Mouse (Mus musculus) splenic B cell, adult 2 months (primary cell): ENCODE measurements around the gene Ovca2.
"Not testable (repeated sequence)": the region's sequence is repeated elsewhere in the genome, so short reads cannot be mapped to it uniquely, and the experiment has no call there.

ENCODE experiments used
- DNase-seq: peaks from one replicate; pipeline ENCODE4 v3.0.0-alpha.2; 2011; ENCODE audit warnings: low read depth, low spot score
- H3K27me3 ChIP-seq: 2 replicates; pipeline ENCODE4 v1.6.1; 2012; ENCODE audit warnings: mild to moderate bottlenecking, low read length, moderate library complexity, mixed read lengths; ENCODE audit not compliant: control insufficient read depth, poor library complexity, insufficient read depth, severe bottlenecking
- H3K36me3 ChIP-seq: 2 replicates; pipeline ENCODE4 v1.6.1; 2012; ENCODE audit warnings: mild to moderate bottlenecking, low read length, moderate library complexity, mixed read lengths; ENCODE audit not compliant: control insufficient read depth, poor library complexity, insufficient read depth, severe bottlenecking

Ovca2 gene

DNA sequence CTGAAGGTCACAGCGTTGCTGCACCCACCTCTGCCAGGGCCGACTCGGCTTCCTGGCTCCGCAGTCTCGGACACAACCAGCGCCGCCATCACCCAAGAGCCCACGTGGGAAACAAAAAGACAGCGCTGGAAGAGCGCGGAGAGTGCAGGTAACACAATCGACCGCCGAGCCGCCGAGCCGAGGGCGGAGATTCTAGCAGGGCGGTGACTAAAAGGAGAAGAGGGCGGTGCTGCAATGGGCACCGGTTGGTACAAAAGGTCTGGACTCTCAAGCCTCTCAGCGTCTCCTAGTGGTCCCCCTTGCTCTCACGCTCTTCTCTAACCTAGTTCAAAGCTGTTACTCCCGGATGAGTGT, 11.7 kb upstream of the Ovca2 start:
- H3K27me3 ChIP-seq, result 0 out of 2 replicates have a peak, but pooled peaks cover 2% of the 10 kb centered on the region
- DNase-seq, result peak; percentile 93
- H3K36me3 ChIP-seq, result no peaks in the 10 kb centered on the region

DNA sequence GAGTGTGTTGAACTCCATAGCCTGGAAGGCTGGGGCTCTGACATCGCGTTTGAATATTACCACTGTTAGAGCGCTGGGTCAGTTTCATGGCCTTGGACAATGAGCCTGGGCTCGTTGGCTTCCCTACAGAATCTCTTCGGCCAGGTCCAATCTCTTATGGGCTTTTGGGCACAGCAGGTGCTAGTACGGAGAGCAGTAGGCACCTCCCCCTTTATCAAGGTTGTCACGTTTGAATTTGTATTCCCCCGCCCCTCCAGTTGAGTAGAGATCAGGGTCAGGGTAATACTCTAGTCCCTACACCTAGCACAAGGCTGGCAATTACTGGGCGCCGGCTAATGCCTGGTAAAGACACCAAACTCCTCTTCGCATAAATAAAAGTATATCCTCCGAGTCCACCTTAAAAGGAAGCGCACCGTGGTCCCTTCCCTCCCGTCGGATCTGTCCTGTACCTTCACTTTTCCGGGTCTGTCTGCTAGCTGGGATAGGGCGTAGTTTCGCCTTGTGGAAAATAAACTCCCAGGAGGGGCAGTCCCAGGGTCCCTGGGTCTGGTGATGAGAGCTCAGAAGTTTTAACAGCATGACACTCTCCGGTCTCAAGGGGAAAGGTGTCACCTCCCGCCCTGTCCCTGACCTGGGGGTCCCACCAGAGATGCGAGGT, 11.2 kb upstream of the Ovca2 start:
- H3K27me3 ChIP-seq, result 0 out of 2 replicates have a peak, but pooled peaks cover 2% of the 10 kb centered on the region
- H3K36me3 ChIP-seq, result no peaks in the 10 kb centered on the region
- peak; percentile 29 for DNase-seq

DNA sequence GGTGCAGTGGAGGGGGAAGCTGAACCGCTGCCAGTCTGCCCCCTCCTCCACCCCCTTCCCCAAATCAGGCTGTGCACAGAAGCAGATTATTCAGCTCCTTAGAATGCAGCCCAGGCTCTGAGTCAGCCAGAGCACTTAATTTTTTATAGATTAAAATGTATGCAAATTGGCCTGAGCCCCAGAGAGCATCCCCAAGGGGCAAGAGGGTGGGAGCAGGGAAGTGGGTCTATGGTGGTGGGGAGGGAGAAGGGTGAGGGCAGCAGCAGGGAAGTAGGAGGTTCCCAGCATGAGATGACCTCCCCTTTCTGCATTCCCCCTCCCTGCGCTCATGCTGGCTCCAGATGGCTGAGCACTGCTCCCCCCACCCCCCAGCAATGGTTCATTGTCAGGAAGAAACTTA, 6.4 kb upstream of the Ovca2 start:
- peaks cover 1% of the 10 kb centered on the region; the same call in 1 of the 2 replicates for H3K36me3 ChIP-seq
- DNase-seq, result peak; percentile 82
- H3K27me3 ChIP-seq, result no peaks in the 10 kb centered on the region

DNA sequence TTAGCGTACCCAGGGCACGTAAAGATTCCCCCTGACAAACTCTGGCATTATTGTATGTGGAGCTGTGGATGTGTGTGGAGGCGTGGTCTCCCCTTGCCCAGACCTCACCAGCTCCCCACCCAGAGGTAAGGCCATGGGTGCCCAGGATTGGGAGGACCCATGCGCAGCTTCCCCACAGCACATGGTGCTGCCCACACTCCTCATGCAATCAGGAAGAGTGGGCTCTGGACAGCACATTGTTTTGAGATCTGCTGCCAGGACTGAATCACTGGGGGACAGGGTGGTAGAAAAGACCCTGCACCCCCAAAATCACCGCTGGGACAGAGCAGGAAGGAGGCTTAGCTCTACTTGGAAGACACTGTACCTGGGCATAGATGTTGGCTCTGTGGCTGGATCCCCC, 5.9 kb upstream of the Ovca2 start:
- H3K36me3 ChIP-seq, result peaks cover 1% of the 10 kb centered on the region; the same call in 1 of the 2 replicates
- H3K27me3 ChIP-seq, result no peaks in the 10 kb centered on the region
- DNase-seq, result no peak

DNA sequence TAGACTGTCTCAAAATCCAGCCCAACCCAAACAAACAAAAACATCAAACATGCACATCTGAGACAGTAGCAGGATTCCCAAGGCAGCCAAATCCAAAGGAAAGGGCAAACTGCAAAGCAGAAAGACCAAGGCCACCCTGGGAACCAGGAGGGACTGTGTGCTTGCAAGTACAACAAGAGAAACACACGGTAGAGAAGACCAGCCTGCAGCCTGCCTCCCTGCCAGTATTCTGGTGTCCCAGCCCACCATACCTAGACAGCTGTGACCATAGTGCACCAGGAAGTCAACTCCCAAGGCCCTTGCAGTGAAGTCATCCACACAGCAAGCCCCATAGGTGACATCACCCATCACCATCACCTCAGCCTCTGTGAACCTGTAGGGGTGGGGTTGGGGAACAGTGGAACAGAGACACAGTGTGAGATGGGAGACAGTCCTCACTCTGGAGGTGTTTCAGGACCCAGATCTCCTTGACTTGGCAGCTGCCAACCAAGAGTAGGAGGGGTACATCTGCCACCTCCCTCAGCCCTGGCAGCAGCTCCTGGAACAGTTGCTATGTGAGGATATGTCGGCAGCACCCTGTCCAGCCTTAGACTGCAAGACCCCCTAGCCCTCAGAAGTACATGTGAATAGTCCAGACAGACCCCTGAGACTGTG, 5.4 kb upstream of the Ovca2 start:
- peaks cover 1% of the 10 kb centered on the region; the same call in 1 of the 2 replicates for H3K36me3 ChIP-seq
- no peak for DNase-seq

DNA sequence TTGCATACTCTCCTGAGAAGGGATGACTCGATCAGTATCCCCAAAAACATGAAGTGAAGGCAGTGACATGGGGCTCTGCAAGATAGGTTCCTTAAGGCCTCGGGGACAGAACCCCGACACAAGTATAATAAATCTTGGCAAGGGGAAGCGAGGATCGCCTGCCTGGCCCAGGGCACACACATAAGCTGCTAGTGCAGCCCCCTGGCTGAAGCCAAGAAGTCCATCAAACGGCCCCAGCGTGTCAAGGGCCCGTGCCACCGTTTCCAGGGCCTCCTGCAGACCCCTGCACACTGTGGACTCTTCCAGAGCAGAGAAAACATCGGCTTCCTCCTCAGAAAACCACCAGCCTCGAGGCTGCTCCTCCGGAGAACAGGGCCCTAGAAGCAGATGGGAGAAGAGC, 624 bp downstream of the Ovca2 start:
- H3K36me3 ChIP-seq, result peaks cover 1% of the 10 kb centered on the region; the same call in 1 of the 2 replicates
- H3K27me3 ChIP-seq, result no peaks in the 10 kb centered on the region
- DNase-seq, result no peak

More for the DNA sequence above, 5.4 kb upstream of the Ovca2 start:
- no peaks in the 10 kb centered on the region for H3K27me3 ChIP-seq

DNA sequence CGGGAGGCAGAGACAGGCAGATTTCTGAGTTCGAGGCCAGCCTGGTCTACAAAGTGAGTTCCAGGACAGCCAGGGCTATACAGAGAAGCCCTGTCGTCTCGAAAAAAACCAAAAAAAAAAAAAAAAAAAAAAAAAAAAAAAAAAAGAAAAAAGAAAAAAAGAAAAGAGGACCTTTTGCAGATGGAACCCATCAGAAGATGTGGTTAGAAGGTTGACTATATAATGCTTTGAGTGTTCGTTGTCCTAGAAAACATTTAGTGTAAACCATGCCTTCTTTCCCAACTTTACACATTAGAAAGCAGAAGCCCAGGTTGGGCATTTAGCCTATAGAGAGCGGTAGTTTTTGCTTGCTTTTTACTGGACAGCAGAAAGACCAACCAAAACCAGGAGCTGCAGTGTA, 4.1 kb downstream of the Ovca2 start:
- H3K27me3 ChIP-seq, H3K36me3 ChIP-seq, DNase-seq: not testable (repeated sequence)

DNA sequence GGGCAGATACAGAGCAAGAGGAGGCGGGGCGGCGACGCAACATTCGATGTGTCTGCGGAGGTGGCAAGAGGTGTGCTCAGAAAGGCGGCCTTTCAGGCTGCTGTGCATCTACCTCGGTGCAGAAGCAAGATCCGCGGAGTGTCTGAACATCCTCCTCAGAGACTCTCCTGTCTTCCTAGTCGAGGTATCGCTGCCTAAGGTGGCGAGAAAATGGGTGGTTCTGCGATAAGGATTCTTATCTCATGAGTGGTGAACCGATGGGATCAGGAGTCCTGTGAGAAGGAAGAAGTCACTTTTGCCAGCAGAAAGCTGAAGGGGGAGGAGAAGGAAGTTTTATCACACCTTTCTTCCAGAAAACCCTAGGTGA, 4.9 kb downstream of the Ovca2 start:
- Histone ChIP-seq H3K27me3 (no peaks in the 10 kb centered on the region), H3K36me3 (no peaks in the 10 kb centered on the region)
- no peak for DNase-seq

DNA sequence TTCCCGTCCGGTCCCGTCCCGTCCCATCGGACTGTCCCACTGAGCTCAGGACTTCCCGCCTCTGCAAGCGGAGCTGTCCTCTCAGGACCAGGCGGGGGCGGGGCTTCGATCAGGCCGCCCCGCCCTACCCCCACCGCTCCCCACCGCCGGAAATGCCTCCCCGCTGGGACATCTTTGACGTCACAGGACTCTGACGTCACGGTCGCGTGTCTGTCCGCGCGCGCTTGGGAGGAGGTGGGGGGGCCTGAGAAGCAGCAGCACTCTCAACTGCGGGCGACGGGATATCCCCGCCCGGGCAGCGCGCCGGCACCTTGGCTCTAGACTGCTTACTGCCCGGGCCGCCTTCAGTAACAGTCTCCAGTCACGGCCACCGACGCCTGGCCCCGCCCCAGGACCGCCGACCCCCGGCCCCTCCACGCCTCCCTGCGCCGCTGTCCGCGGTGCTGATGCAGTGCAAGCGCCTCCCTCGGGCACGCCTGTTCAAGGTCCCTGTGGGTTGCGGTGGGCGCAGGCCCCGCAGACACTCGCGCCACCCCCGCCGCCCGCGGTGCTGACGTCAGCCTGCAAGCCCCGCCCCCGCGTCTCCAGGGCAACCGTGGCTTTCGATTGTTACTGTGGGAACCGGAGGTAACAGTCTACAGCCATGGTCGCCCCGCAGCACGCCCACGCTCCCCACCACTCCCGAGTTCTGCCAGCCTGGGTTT, 5.4 kb downstream of the Ovca2 start:
- DNase-seq, result peak; percentile 96
- Histone ChIP-seq H3K27me3 (no peaks in the 10 kb centered on the region), H3K36me3 (no peaks in the 10 kb centered on the region)

DNA sequence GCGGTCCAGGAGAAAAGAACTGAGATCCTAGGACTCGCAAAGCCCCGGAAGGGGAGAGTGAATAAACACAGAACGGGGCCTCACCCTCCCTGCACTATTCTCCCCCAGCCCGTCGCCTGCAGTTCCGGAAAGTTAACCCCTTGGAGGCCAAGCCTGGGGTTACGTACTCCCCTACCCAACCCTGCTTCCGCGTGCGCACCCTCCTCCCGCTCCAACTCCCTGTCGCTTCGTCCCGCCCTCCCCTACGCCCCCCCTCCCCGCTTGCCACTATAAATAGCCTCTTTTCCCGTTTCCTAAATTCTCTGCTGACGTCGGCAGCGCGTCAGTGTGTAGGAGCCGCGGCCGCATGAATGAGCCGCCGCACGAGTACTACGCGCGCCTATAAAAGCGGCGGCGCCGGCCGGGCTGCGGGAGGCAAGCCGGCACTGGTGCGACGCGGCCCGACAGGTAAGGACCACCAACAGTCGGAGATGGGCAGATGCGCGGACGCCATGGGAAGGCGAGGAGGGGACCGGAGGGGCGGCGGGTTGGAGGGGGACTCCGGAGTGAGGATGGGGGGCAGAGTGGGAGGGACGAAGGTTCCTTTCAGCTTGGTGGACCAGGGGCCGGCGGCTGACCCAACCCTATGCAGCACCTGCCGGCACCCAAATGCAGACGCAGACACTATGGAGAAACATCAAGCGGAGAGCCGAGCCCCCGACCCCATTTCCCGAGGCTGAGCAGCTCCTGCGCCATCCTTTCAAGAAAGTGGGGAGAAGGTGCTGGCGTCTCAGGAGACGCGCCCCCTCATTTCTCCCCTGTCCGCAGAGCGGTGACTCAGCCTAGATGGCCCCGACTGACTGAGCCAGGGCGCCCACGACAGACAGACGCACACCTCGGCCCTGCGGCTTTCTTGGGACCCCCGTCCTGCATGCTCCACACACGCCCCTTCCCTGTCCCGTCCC, 6.2 kb downstream of the Ovca2 start:
- Histone ChIP-seq H3K36me3 (no peaks in the 10 kb centered on the region), H3K27me3 (no peaks in the 10 kb centered on the region)
- DNase-seq, result peak; percentile 63

DNA sequence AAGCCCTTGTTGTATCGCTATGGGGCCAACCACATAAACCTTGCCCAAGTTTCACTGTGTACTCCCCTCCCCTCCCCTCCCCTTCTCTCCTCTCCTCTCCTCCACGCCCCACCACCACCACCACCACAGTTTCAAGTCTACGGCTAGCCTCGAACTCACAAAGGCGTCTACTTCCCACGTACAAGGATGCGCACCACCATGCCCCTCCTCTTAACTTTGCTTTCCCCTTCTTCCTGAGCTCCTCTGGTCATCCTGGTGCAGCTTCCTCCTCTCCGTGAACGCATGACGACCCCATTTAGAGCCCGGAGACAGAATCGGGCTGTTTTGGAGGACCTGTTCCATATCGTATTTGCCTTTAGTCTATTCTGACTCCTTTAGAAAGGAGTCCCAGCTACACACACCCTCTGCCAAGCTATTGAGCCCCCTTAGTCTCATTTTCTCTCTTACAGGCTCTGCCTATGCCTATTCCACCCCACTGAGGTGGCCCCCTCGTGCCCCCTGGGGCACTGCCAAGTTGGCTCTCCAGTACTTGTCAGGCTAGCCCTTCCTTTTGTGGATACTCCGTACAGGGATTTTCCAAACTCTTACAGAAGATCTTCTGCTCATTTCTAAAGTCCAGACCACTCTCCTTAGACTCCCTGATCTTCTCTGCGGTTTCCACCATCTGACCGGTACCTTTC, 7.3 kb downstream of the Ovca2 start:
- DNase-seq, result peak; percentile 36
- H3K36me3 ChIP-seq, result no peaks in the 10 kb centered on the region

DNA sequence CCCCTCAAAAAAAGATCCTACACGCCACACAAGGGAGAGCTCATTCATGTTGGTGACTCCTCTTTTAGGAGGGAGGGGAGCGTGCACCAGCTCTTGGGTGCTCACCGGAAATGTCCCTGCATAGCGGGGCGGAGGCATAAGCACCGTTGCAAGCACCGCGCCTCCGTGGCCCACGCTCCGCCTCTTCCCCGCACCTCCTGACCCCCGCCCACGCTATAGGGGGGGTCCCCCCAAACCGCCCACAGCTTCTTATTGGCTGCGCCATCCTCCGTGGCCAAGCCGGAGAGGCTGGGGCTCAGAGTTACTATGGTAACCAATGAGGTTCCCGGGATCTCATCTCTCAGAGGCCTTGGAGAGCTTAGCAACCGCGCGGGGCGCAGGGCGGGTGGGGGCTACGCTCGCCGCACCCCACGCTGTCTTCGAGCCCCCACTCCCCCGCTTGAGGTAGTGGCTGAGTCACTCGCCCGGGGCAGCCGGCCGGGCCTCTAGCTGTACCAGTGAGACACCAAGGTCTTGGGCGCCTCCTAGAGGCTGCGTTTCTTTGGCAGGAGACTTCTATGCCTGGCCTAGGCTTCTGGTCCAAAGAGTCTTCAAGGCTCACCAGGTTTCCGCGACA, 8.4 kb downstream of the Ovca2 start:
- Histone ChIP-seq H3K36me3 (no peaks in the 10 kb centered on the region), H3K27me3 (0 out of 2 replicates have a peak, but pooled peaks cover 3% of the 10 kb centered on the region)
- DNase-seq, result peak; percentile 94

More for the DNA sequence above, 7.3 kb downstream of the Ovca2 start:
- no peaks in the 10 kb centered on the region for H3K27me3 ChIP-seq

DNA sequence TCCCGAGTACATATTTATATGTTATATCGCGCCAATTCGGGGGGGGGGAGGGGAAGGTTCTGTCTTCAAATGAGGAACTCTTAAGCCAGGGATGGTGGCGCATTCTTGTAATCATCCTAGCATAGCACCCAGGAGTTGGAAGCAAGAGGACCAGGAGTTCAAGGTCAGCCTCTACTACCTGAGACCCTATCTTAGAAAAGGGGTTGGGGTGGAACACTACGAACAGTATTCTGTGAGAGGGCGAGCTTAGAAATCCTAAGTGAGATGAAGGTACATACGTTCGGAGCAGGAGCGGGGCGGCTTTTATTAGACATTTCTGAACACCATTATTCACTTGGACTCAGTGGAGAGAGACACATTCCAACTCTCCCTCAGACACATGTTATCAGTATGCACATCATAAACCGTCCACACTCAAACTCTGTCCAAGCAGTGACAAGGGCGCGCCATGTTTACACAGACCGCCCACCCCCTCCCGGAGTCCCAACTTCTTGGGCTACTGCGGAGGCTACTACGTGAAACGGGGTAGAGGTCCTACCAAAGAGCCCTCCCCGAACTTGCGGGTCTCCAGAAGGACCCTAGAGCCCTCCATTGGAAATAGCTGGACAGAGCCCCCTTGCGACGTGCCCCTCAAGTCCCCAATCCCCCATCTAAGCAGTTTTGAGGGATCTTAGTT, 9.1 kb downstream of the Ovca2 start, which contains the start of gene Hic1:
TSS of gene Hic1 (minus strand) at position 115 of the 676 bp plus-strand sequence.
- Histone ChIP-seq H3K27me3 (0 out of 2 replicates have a peak, but pooled peaks cover 3% of the 10 kb centered on the region), H3K36me3 (no peaks in the 10 kb centered on the region)
- DNase-seq, result no peak
